Mouse (Mus musculus) liver, embryonic 11.5 days (tissue): Measurements from ENCODE around the gene Rbm20. TPM values are rescaled to one million over a fixed set of nuclear protein-coding genes. Genes with fewer than 3 reads are reported as not detected.

Experiments used
- ATAC-seq: fragments of 200-750 bp; cut with Nextera tagmentation; replicated peaks from 2 replicates; pipeline ENCODE4 v1.8.0; 2017; ENCODE audit warnings: moderate number of reproducible peaks, mild to moderate bottlenecking, moderate TSS enrichment, moderate library complexity; ENCODE audit not compliant: low FRiP score
- DNase-seq: peaks from one replicate; pipeline ENCODE4 v3.0.0-alpha.2; 2017; ENCODE audit warnings: low spot score
- H3K27ac ChIP-seq: fragments of 300-500 bp; sonication (generic); 2 replicates; pipeline ENCODE4 v1.5.1; 2014; ENCODE audit warnings: mild to moderate bottlenecking, low read depth, low read length, control low read depth
- H3K27me3 ChIP-seq: fragments of 300-500 bp; sonication (generic); replicated peaks from 2 replicates; pipeline ENCODE4 v1.6.1; 2014; ENCODE audit warnings: low read length, mixed read lengths; ENCODE audit not compliant: control insufficient read depth, insufficient read depth
- H3K36me3 ChIP-seq: fragments of 300-500 bp; sonication (generic); 2 replicates; pipeline ENCODE4 v1.6.1; 2014; ENCODE audit warnings: mild to moderate bottlenecking, low read length, moderate library complexity, mixed read lengths; ENCODE audit not compliant: control insufficient read depth, insufficient read depth
- H3K4me1 ChIP-seq: fragments of 300-500 bp; sonication (generic); replicated peaks from 2 replicates; pipeline ENCODE4 v1.6.1; 2014; ENCODE audit warnings: low read length, mixed read lengths; ENCODE audit not compliant: control insufficient read depth, insufficient read depth
- H3K4me2 ChIP-seq: fragments of 300-500 bp; sonication (generic); 2 replicates; pipeline ENCODE4 v1.6.1; 2014; ENCODE audit warnings: mild to moderate bottlenecking, control low read depth, moderate library complexity
- H3K4me3 ChIP-seq: fragments of 300-500 bp; sonication (generic); 2 replicates; pipeline ENCODE4 v1.5.1; 2014; ENCODE audit warnings: low read depth, low read length, control low read depth
- H3K9ac ChIP-seq: fragments of 300-500 bp; sonication (generic); 2 replicates; pipeline ENCODE4 v1.6.1; 2014; ENCODE audit warnings: low read depth, low read length, control low read depth
- H3K9me3 ChIP-seq: fragments of 300-500 bp; sonication (generic); 2 replicates; pipeline ENCODE4 v1.6.1; 2016; ENCODE audit warnings: low read length, inconsistent platforms, mixed read lengths; ENCODE audit not compliant: control insufficient read depth
- WGBS: fragments of 180-500 bp; shearing (Covaris S2); extraction: QIAGEN DNeasy Blood & Tissue Kit; methylation state at CpG from one replicate; pipeline ENCODE4 v1.1.7; 2014; 5-methylcytosine and 5-hydroxymethylcytosine counted together
- polyA plus RNA-seq: library from polyadenylated mRNA; unstranded; fragments of >200 nt; fragmentation: Nextera tagmentation; extraction: Ambion mirVana; gene quantifications from 2 replicates; pipeline ENCODE4 v1.2.1, GENCODE M21; 2014

Gene Rbm20
- polyA plus RNA-seq, 1 experiment from 2014 or later, result 0.37 TPM

DNA sequence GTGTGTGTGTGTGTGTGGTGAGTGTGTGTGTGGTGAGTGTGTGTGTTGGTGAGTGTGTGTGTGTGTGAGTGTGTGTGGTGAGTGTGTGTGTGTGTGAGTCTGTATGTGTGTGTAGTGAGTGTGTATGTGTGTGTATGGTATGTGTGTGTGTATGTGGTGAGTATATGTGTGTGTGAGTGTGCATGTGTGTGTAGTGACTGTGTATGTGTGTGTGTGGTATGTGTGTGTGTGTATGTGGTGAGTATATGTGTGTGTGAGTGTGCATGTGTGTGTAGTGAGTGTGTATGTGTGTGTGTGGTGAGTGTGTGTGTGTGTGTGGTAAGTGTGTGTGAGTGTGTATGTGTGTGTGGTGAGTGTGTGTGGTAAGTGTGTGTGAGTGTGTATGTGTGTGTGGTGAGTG, 190.1 kb downstream of the Rbm20 start:
- H3K27me3 ChIP-seq, result no peaks in the 10 kb centered on the region
- no peak overlapping the region for H3K4me2 ChIP-seq
- ATAC-seq, result no peak
- no peaks in the 10 kb centered on the region for H3K36me3 ChIP-seq
- H3K4me3 ChIP-seq, result no peak overlapping the region
- no peaks in the 10 kb centered on the region for H3K4me1 ChIP-seq
- DNase-seq, result no peak
- no peak overlapping the region for H3K27ac ChIP-seq
- no peak overlapping the region for H3K9ac ChIP-seq
- no peaks in the 10 kb centered on the region for H3K9me3 ChIP-seq

GRCm38 (mm10) chr19:53868125-53868524, 191.0 kb downstream of the Rbm20 start:
- no peak for ATAC-seq
- Histone ChIP-seq H3K27ac (no peak overlapping the region), H3K4me1 (no peaks in the 10 kb centered on the region), H3K4me3 (no peak overlapping the region), H3K27me3 (no peaks in the 10 kb centered on the region), H3K9me3 (no peaks in the 10 kb centered on the region), H3K9ac (no peak overlapping the region), H3K36me3 (no peaks in the 10 kb centered on the region), H3K4me2 (no peak overlapping the region)
- WGBS, result 85% methylated on average over 6 of the region's 6 CpGs
- no peak for DNase-seq

DNA sequence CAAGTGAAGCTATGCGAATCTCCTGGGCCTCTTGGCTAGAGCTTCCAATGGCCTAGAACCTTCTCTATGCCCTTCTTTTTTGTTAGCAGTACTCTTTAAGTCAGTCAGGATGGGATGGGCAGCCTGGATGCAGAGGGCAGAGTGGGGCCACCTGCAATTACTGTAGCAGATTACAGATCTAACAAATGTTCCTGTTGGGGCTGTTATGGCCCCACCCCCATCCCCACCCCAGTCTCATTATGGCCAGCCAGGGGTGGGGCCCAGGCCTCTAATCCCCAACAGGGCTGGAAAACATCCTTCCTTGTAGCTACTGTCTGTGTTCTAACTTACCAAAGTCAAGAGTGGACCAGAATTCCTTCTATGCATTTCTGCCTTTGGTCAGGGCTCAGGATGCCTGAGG, 191.7 kb downstream of the Rbm20 start:
- H3K4me3 ChIP-seq, result no peak overlapping the region
- H3K27me3 ChIP-seq, result no peaks in the 10 kb centered on the region
- no peaks in the 10 kb centered on the region for H3K36me3 ChIP-seq
- H3K9me3 ChIP-seq, result no peaks in the 10 kb centered on the region
- no peak overlapping the region for H3K9ac ChIP-seq
- no peak for ATAC-seq
- no peak for DNase-seq
- 93% methylated on average over 1 of the region's 1 CpGs for WGBS
- no peak overlapping the region for H3K27ac ChIP-seq
- H3K4me1 ChIP-seq, result no peaks in the 10 kb centered on the region
- H3K4me2 ChIP-seq, result no peak overlapping the region

GRCm38 (mm10) chr19:53869427-53870385, 192.6 kb downstream of the Rbm20 start:
- Histone ChIP-seq H3K4me1 (no peaks in the 10 kb centered on the region), H3K4me2 (no peak overlapping the region), H3K27ac (no peak overlapping the region), H3K36me3 (no peaks in the 10 kb centered on the region), H3K4me3 (no peak overlapping the region), H3K9ac (no peak overlapping the region), H3K9me3 (no peaks in the 10 kb centered on the region), H3K27me3 (no peaks in the 10 kb centered on the region)
- DNase-seq (no peak), ATAC-seq (no peak)
- WGBS, result 57% methylated on average over 4 of the region's 4 CpGs

DNA sequence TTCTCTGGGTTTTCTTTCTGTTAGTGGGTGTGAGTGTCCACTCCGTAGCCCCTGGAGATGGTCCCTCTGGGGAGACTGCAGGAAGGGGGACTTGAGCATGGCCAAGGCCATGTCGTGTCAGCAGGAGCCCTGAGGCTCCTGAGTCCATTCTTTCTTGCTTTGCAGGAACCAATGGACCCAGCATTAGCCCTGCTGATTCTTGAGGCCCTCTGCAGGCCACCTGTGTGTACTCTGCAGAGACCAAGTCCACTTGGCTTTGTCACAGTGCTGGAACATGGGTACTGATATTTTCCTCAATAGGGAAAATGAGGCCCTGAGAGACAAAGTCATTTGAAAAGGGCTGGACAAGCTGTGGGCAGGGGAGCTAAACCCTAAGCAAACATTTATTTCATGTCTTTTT, 193.5 kb downstream of the Rbm20 start:
- Histone ChIP-seq H3K36me3 (no peaks in the 10 kb centered on the region), H3K4me3 (no peak overlapping the region), H3K4me2 (no peak overlapping the region), H3K4me1 (no peaks in the 10 kb centered on the region), H3K27me3 (no peaks in the 10 kb centered on the region), H3K9ac (no peak overlapping the region), H3K9me3 (no peaks in the 10 kb centered on the region), H3K27ac (no peak overlapping the region)
- ATAC-seq (no peak), DNase-seq (no peak)
- 67% methylated on average over 2 of the region's 2 CpGs for WGBS

GRCm38 (mm10) chr19:53871502-53871901, 194.4 kb downstream of the Rbm20 start:
- Histone ChIP-seq H3K4me2 (no peak overlapping the region), H3K9me3 (no peaks in the 10 kb centered on the region), H3K4me1 (no peaks in the 10 kb centered on the region), H3K27me3 (no peaks in the 10 kb centered on the region), H3K27ac (no peak overlapping the region), H3K36me3 (no peaks in the 10 kb centered on the region), H3K9ac (no peak overlapping the region), H3K4me3 (no peak overlapping the region)
- no peak for ATAC-seq
- no peak for DNase-seq
- 82% methylated on average over 6 of the region's 6 CpGs for WGBS

DNA sequence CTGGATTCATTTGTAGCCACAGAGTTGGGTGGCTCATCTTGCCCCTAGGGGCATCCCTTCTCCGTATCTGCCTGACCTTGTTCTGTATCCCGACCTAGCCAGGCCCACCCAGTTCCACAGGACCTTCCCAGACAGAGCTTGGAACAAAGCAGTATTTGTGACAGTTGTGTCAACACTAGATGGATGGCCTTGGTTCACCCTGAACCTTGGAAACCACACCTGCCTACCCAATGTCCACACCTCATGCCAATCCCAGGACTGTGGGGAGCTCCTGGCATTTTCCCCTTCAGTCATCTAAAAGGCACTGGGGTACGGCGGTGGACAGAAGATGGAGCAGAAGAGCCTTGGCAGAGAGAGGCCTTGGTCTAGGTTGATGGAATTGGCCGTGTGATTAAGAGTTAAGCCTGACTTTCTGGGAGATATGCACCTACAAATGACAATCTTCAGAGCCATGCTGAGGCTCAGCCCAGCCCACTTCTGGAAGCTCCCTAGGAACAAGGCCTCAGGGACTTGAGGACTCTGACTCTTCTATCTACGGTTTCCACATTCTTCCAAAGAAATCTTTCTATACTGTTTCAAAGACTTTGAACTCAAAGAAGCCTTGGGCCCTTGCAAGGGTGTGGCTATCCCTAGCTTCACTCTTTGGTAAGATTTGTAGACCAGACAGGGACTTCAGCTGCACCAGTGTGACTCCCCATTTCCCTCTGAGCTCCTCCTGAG, 196.0 kb downstream of the Rbm20 start:
- Histone ChIP-seq H3K4me2 (no peak overlapping the region), H3K9me3 (no peaks in the 10 kb centered on the region), H3K9ac (no peak overlapping the region), H3K27ac (no peak overlapping the region), H3K27me3 (no peaks in the 10 kb centered on the region), H3K36me3 (no peaks in the 10 kb centered on the region), H3K4me1 (no peaks in the 10 kb centered on the region), H3K4me3 (no peak overlapping the region)
- DNase-seq (no peak), ATAC-seq (no peak)
- WGBS, result 81% methylated on average over 6 of the region's 6 CpGs

DNA sequence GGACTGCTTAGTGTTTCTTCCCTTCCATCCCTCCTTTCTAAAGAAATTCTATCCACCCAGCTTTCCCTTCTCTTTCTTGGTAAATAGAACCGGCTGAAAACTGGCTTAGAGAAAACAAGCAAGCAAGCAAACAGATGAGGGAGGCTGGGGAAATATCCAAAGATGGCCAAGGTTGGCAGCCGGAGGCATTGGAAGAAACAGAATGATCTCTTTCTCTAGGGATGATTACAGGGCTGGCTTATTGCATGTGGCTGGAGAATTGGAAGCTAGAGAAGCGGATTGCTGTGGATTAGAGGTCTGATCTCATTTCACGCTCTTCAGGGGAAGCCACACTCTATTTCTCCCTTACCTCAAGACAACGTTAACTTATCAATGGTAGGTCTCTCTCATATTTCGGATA, 198.1 kb downstream of the Rbm20 start:
- Histone ChIP-seq H3K4me3 (no peak overlapping the region), H3K4me1 (no peaks in the 10 kb centered on the region), H3K9ac (no peak overlapping the region), H3K27ac (no peak overlapping the region), H3K4me2 (no peak overlapping the region), H3K27me3 (no peaks in the 10 kb centered on the region), H3K9me3 (no peaks in the 10 kb centered on the region), H3K36me3 (no peaks in the 10 kb centered on the region)
- ATAC-seq, result no peak
- 77% methylated on average over 6 of the region's 6 CpGs for WGBS
- DNase-seq, result no peak

GRCm38 (mm10) chr19:53877779-53878178, 200.7 kb downstream of the Rbm20 start:
- ATAC-seq (no peak), DNase-seq (no peak)
- H3K9ac ChIP-seq, result no peak overlapping the region
- no peak overlapping the region for H3K4me2 ChIP-seq
- H3K27me3 ChIP-seq, result no peaks in the 10 kb centered on the region
- H3K4me3 ChIP-seq, result no peak overlapping the region
- 47% methylated on average over 1 of the region's 1 CpGs for WGBS
- no peaks in the 10 kb centered on the region for H3K4me1 ChIP-seq
- no peaks in the 10 kb centered on the region for H3K36me3 ChIP-seq
- H3K9me3 ChIP-seq, result no peaks in the 10 kb centered on the region
- no peak overlapping the region for H3K27ac ChIP-seq
